Mouse (Mus musculus): ENCODE data around the gene Abt1. TPM values are rescaled to one million over a fixed set of nuclear protein-coding genes. Genes with fewer than 3 reads are reported as not detected.

Gene Abt1
- polyA plus RNA-seq, 1 experiment from 2014 or later: 12.7 TPM

GRCm38 (mm10) chr13:23434426-23434825 is 10.8 kb upstream of the Abt1 start:
- ATAC-seq: no peak
- no peak overlapping the region for H3K4me2 ChIP-seq (ENCODE audit: low read length)
- H3K4me3 ChIP-seq (replicated peaks; ENCODE audit: low read length): no peak overlapping the region
- WGBS: 19% methylated on average over 7 of the region's 7 CpGs
- H3K27me3 ChIP-seq (replicated peaks; ENCODE audit: control insufficient read depth, insufficient read depth, low read length): no peaks in the 10 kb centered on the region
- H3K27ac ChIP-seq (ENCODE audit: low read length): no peak overlapping the region
- H3K9me3 ChIP-seq (ENCODE audit: control insufficient read depth, low read length): no peaks in the 10 kb centered on the region
- no peak overlapping the region for H3K9ac ChIP-seq (replicated peaks; ENCODE audit: low read depth, low read length)
- H3K36me3 ChIP-seq (ENCODE audit: control insufficient read depth, insufficient read depth): no peaks in the 10 kb centered on the region
- H3K4me1 ChIP-seq (replicated peaks; ENCODE audit: control insufficient read depth, insufficient read depth, low read length): peaks cover 14% of the 10 kb centered on the region

GRCm38 (mm10) chr13:23433801-23434200 is 10.1 kb upstream of the Abt1 start:
- no peak for ATAC-seq
- Histone ChIP-seq H3K27me3 (replicated peaks; ENCODE audit: control insufficient read depth, insufficient read depth, low read length) (no peaks in the 10 kb centered on the region), H3K9ac (replicated peaks; ENCODE audit: low read depth, low read length) (no peak overlapping the region), H3K4me1 (replicated peaks; ENCODE audit: control insufficient read depth, insufficient read depth, low read length) (peaks cover 15% of the 10 kb centered on the region), H3K27ac (ENCODE audit: low read length) (no peak overlapping the region), H3K9me3 (ENCODE audit: control insufficient read depth, low read length) (no peaks in the 10 kb centered on the region), H3K4me3 (replicated peaks; ENCODE audit: low read length) (no peak overlapping the region), H3K36me3 (ENCODE audit: control insufficient read depth, insufficient read depth) (no peaks in the 10 kb centered on the region), H3K4me2 (ENCODE audit: low read length) (no peak overlapping the region)
- 46% methylated on average over 5 of the region's 5 CpGs for WGBS

GRCm38 (mm10) chr13:23433206-23433605 is 9.5 kb upstream of the Abt1 start:
- Histone ChIP-seq H3K27ac (ENCODE audit: low read length) (peak overlapping the region; percentile 50; the same call in 1 of the 2 replicates), H3K4me3 (replicated peaks; ENCODE audit: low read length) (peak overlapping the region; percentile 60), H3K27me3 (replicated peaks; ENCODE audit: control insufficient read depth, insufficient read depth, low read length) (no peaks in the 10 kb centered on the region), H3K4me1 (replicated peaks; ENCODE audit: control insufficient read depth, insufficient read depth, low read length) (peaks cover 16% of the 10 kb centered on the region), H3K9ac (replicated peaks; ENCODE audit: low read depth, low read length) (peak overlapping the region; percentile 25; the same call in 1 of the 2 replicates), H3K9me3 (ENCODE audit: control insufficient read depth, low read length) (no peaks in the 10 kb centered on the region), H3K36me3 (ENCODE audit: control insufficient read depth, insufficient read depth) (no peaks in the 10 kb centered on the region), H3K4me2 (ENCODE audit: low read length) (peak overlapping the region; percentile 78)
- no peak for ATAC-seq
- 8% methylated on average over 5 of the region's 5 CpGs for WGBS

GRCm38 (mm10) chr13:23432562-23433201 is 9.0 kb upstream of the Abt1 start:
- H3K27me3 ChIP-seq (replicated peaks; ENCODE audit: control insufficient read depth, insufficient read depth, low read length): no peaks in the 10 kb centered on the region
- no peaks in the 10 kb centered on the region for H3K9me3 ChIP-seq (ENCODE audit: control insufficient read depth, low read length)
- H3K4me3 ChIP-seq (replicated peaks; ENCODE audit: low read length): peak overlapping the region; percentile 60
- H3K36me3 ChIP-seq (ENCODE audit: control insufficient read depth, insufficient read depth): no peaks in the 10 kb centered on the region
- H3K4me1 ChIP-seq (replicated peaks; ENCODE audit: control insufficient read depth, insufficient read depth, low read length): peaks cover 16% of the 10 kb centered on the region
- H3K4me2 ChIP-seq (ENCODE audit: low read length): peak overlapping the region; percentile 78
- ATAC-seq: peak; percentile 74
- H3K9ac ChIP-seq (replicated peaks; ENCODE audit: low read depth, low read length): peak overlapping the region; percentile 49
- peak overlapping the region; percentile 66 for H3K27ac ChIP-seq (ENCODE audit: low read length)
- WGBS: 0% methylated on average over 28 of the region's 28 CpGs

- WGBS: under 1% methylated on average over 15 of the region's 15 CpGs
- ATAC-seq: peak; percentile 78
- H3K4me2 ChIP-seq (ENCODE audit: low read length): peak overlapping the region; percentile 78
- no peaks in the 10 kb centered on the region for H3K9me3 ChIP-seq (ENCODE audit: control insufficient read depth, low read length)
- peak overlapping the region; percentile 59 for H3K4me3 ChIP-seq (replicated peaks; ENCODE audit: low read length)
- H3K4me1 ChIP-seq (replicated peaks; ENCODE audit: control insufficient read depth, insufficient read depth, low read length): peaks cover 16% of the 10 kb centered on the region
- no peaks in the 10 kb centered on the region for H3K36me3 ChIP-seq (ENCODE audit: control insufficient read depth, insufficient read depth)
- peak overlapping the region; percentile 86 for H3K27ac ChIP-seq (ENCODE audit: low read length)
- peak overlapping the region; percentile 59 for H3K9ac ChIP-seq (replicated peaks; ENCODE audit: low read depth, low read length)
- H3K27me3 ChIP-seq (replicated peaks; ENCODE audit: control insufficient read depth, insufficient read depth, low read length): no peaks in the 10 kb centered on the region
Observed at GRCm38 (mm10) chr13:23431351-23431771, 7.7 kb upstream of the Abt1 start.

GRCm38 (mm10) chr13:23430734-23431133 is 7.1 kb upstream of the Abt1 start:
- H3K9me3 ChIP-seq (ENCODE audit: control insufficient read depth, low read length): no peaks in the 10 kb centered on the region
- WGBS: 0% methylated on average over 17 of the region's 17 CpGs
- H3K4me2 ChIP-seq (ENCODE audit: low read length): peak overlapping the region; percentile 78
- peak overlapping the region; percentile 86 for H3K27ac ChIP-seq (ENCODE audit: low read length)
- H3K27me3 ChIP-seq (replicated peaks; ENCODE audit: control insufficient read depth, insufficient read depth, low read length): no peaks in the 10 kb centered on the region
- H3K36me3 ChIP-seq (ENCODE audit: control insufficient read depth, insufficient read depth): no peaks in the 10 kb centered on the region
- peak overlapping the region; percentile 66 for H3K9ac ChIP-seq (replicated peaks; ENCODE audit: low read depth, low read length)
- ATAC-seq: peak; percentile 73
- H3K4me1 ChIP-seq (replicated peaks; ENCODE audit: control insufficient read depth, insufficient read depth, low read length): peaks cover 16% of the 10 kb centered on the region
- peak overlapping the region; percentile 59 for H3K4me3 ChIP-seq (replicated peaks; ENCODE audit: low read length)

GRCm38 (mm10) chr13:23429771-23430380 is 6.2 kb upstream of the Abt1 start:
- ATAC-seq: no peak
- Histone ChIP-seq H3K4me2 (ENCODE audit: low read length) (peak overlapping the region; percentile 78), H3K36me3 (ENCODE audit: control insufficient read depth, insufficient read depth) (no peaks in the 10 kb centered on the region), H3K27me3 (replicated peaks; ENCODE audit: control insufficient read depth, insufficient read depth, low read length) (no peaks in the 10 kb centered on the region), H3K27ac (ENCODE audit: low read length) (peak overlapping the region; percentile 86; the same call in 1 of the 2 replicates), H3K9ac (replicated peaks; ENCODE audit: low read depth, low read length) (peak overlapping the region; percentile 66), H3K9me3 (ENCODE audit: control insufficient read depth, low read length) (no peaks in the 10 kb centered on the region), H3K4me1 (replicated peaks; ENCODE audit: control insufficient read depth, insufficient read depth, low read length) (peaks cover 19% of the 10 kb centered on the region), H3K4me3 (replicated peaks; ENCODE audit: low read length) (peak overlapping the region; percentile 59)
- WGBS: 36% methylated on average over 10 of the region's 10 CpGs

GRCm38 (mm10) chr13:23428166-23428993 is 4.7 kb upstream of the Abt1 start:
- Histone ChIP-seq H3K9me3 (ENCODE audit: control insufficient read depth, low read length) (no peaks in the 10 kb centered on the region), H3K4me3 (replicated peaks; ENCODE audit: low read length) (no peak overlapping the region), H3K36me3 (ENCODE audit: control insufficient read depth, insufficient read depth) (no peaks in the 10 kb centered on the region), H3K27ac (ENCODE audit: low read length) (no peak overlapping the region), H3K9ac (replicated peaks; ENCODE audit: low read depth, low read length) (no peak overlapping the region), H3K4me1 (replicated peaks; ENCODE audit: control insufficient read depth, insufficient read depth, low read length) (peaks cover 24% of the 10 kb centered on the region), H3K4me2 (ENCODE audit: low read length) (no peak overlapping the region), H3K27me3 (replicated peaks; ENCODE audit: control insufficient read depth, insufficient read depth, low read length) (no peaks in the 10 kb centered on the region)
- ATAC-seq: no peak
- WGBS: 50% methylated on average over 16 of the region's 16 CpGs

- Histone ChIP-seq H3K4me2 (ENCODE audit: low read length) (no peak overlapping the region), H3K4me3 (replicated peaks; ENCODE audit: low read length) (no peak overlapping the region), H3K27ac (ENCODE audit: low read length) (no peak overlapping the region), H3K9me3 (ENCODE audit: control insufficient read depth, low read length) (no peaks in the 10 kb centered on the region), H3K36me3 (ENCODE audit: control insufficient read depth, insufficient read depth) (no peaks in the 10 kb centered on the region), H3K4me1 (replicated peaks; ENCODE audit: control insufficient read depth, insufficient read depth, low read length) (peaks cover 29% of the 10 kb centered on the region), H3K27me3 (replicated peaks; ENCODE audit: control insufficient read depth, insufficient read depth, low read length) (no peaks in the 10 kb centered on the region), H3K9ac (replicated peaks; ENCODE audit: low read depth, low read length) (no peak overlapping the region)
- WGBS: 58% methylated on average over 10 of the region's 10 CpGs
- no peak for ATAC-seq
Observed at GRCm38 (mm10) chr13:23427401-23427910, 3.8 kb upstream of the Abt1 start.

Measured in forebrain, embryonic 16.5 days (tissue).